Mouse (Mus musculus) embryonic fibroblast, embryonic 13.5 days (primary cell): ENCODE results near the gene Hdac10. TPM values are rescaled to one million over a fixed set of nuclear protein-coding genes. Genes with fewer than 3 reads are reported as not detected.

Source experiments
- H3K27ac ChIP-seq: 2 replicates; pipeline ENCODE4 v1.5.1; 2012; ENCODE audit warnings: low read length, control low read depth, inconsistent platforms; ENCODE audit not compliant: insufficient read depth
- H3K4me1 ChIP-seq: 2 replicates; pipeline ENCODE4 v1.6.1; 2011; ENCODE audit warnings: low read length; ENCODE audit not compliant: control insufficient read depth, insufficient read depth
- H3K4me3 ChIP-seq: 2 replicates; pipeline ENCODE4 v1.5.1; 2011; ENCODE audit warnings: mild to moderate bottlenecking, control low read depth, low read length; ENCODE audit not compliant: insufficient read depth
- CTCF ChIP-seq: IDR thresholded peaks from 2 replicates; pipeline ENCODE4 v1.5.1; 2011; ENCODE audit warnings: mild to moderate bottlenecking, control low read depth, low read length, moderate library complexity, borderline replicate concordance; ENCODE audit not compliant: insufficient read depth
- POLR2A ChIP-seq: IDR thresholded peaks from 2 replicates; pipeline ENCODE4 v1.6.1; 2011; ENCODE audit warnings: low read depth, mild to moderate bottlenecking, control low read depth, low read length, moderate library complexity
- polyA plus RNA-seq: library from polyadenylated mRNA; stranded (reverse); fragments of >200 nt; gene quantifications from 2 replicates; pipeline ENCODE4 v1.2.4, GENCODE M21; 2011; ENCODE audit warnings: low read depth; ENCODE audit not compliant: missing spikeins, insufficient read length

Hdac10 gene
- polyA plus RNA-seq, 1 experiment, result 7.2 TPM

GRCm38 (mm10) chr15:89078208-89078836, 50.2 kb downstream of the Hdac10 start:
- H3K27ac ChIP-seq, result no peak overlapping the region
- TF ChIP-seq CTCF, result no peak
- no peak for TF ChIP-seq POLR2A
- H3K4me3 ChIP-seq, result peak overlapping the region; percentile 29
- H3K4me1 ChIP-seq, result peaks cover 10% of the 10 kb centered on the region; the same call in 1 of the 2 replicates

- H3K4me1 ChIP-seq, result peaks cover 10% of the 10 kb centered on the region; the same call in 1 of the 2 replicates
- 0 out of 2 replicates have a peak overlapping the region, but pooled peaks have one; percentile 1 for H3K27ac ChIP-seq
- TF ChIP-seq POLR2A (no peak), CTCF (no peak)
- H3K4me3 ChIP-seq, result peak overlapping the region; percentile 77
Measured at GRCm38 (mm10) chr15:89076156-89076731, 52.3 kb downstream of the Hdac10 start.

- peak overlapping the region; percentile 60 for H3K4me3 ChIP-seq
- H3K27ac ChIP-seq, result peak overlapping the region; percentile 57
- TF ChIP-seq POLR2A, result peak; percentile 77
- 0 out of 2 replicates have a peak, but pooled peaks have one; percentile 0 for TF ChIP-seq CTCF
- peaks cover 10% of the 10 kb centered on the region; the same call in 1 of the 2 replicates for H3K4me1 ChIP-seq
Measured at GRCm38 (mm10) chr15:89075478-89076147, 52.9 kb downstream of the Hdac10 start.

- Histone ChIP-seq H3K27ac (peak within 1 kb of the TSS; percentile 57), H3K4me1 (peaks cover 10% of the 10 kb centered on the region; the same call in 1 of the 2 replicates), H3K4me3 (peak within 1 kb of the TSS; percentile 60)
- TF ChIP-seq POLR2A (no peak), CTCF (no peak)
Measured at GRCm38 (mm10) chr15:89074613-89075477, 53.7 kb downstream of the Hdac10 start, which contains the start of gene Trabd. Gene Trabd, plus strand, starts transcription at chr15:89075124.

GRCm38 (mm10) chr15:89073993-89074603, 54.4 kb downstream of the Hdac10 start:
- H3K4me1 ChIP-seq, result peaks cover 10% of the 10 kb centered on the region; the same call in 1 of the 2 replicates
- H3K4me3 ChIP-seq, result no peak overlapping the region
- no peak overlapping the region for H3K27ac ChIP-seq
- TF ChIP-seq CTCF, result no peak

Other genes starting within 250 kb of the Hdac10 start
- not detected in 2 replicates for gene Ttll8, start 174.3 kb downstream of the Hdac10 start, polyA plus RNA-seq
- gene Mlc1, start 149.7 kb downstream of the Hdac10 start, polyA plus RNA-seq, result 0.79 TPM in 1 of 2 replicates, not detected in the other
- gene Mov10l1, start 145.8 kb downstream of the Hdac10 start, polyA plus RNA-seq, result not detected in 2 replicates
- gene Panx2, start 69.0 kb downstream of the Hdac10 start, polyA plus RNA-seq, result not detected in 2 replicates
- 18.1 and 20.5 TPM in 2 replicates for gene Trabd, start 53.6 kb downstream of the Hdac10 start, polyA plus RNA-seq
- 14.5 and 17.6 TPM in 2 replicates for gene Selenoo, start 39.6 kb downstream of the Hdac10 start, polyA plus RNA-seq
- 13.5 and 14.2 TPM in 2 replicates for gene Tubgcp6, start 5.6 kb downstream of the Hdac10 start, polyA plus RNA-seq
- 10.1 and 16.4 TPM in 2 replicates for gene Mapk12, start 12.0 kb upstream of the Hdac10 start, polyA plus RNA-seq
- gene Mapk11, start 20.9 kb upstream of the Hdac10 start, polyA plus RNA-seq, result 7.3 and 10.8 TPM in 2 replicates
- gene Plxnb2, start 52.1 kb upstream of the Hdac10 start, polyA plus RNA-seq, result 194 and 237 TPM in 2 replicates
- 3.1 and 4.2 TPM in 2 replicates for gene Dennd6b, start 67.8 kb upstream of the Hdac10 start, polyA plus RNA-seq
- gene Ppp6r2, start 82.9 kb upstream of the Hdac10 start, polyA plus RNA-seq, result 32.4 and 43.1 TPM in 2 replicates
- 75.9 and 95.7 TPM in 2 replicates for gene Sbf1, start 186.6 kb upstream of the Hdac10 start, polyA plus RNA-seq
- 7.7 and 8.4 TPM in 2 replicates for gene Adm2, start 194.0 kb upstream of the Hdac10 start, polyA plus RNA-seq
- gene Miox, start 205.7 kb upstream of the Hdac10 start, polyA plus RNA-seq, result not detected in 2 replicates
- 82.5 and 83.0 TPM in 2 replicates for gene Lmf2, start 227.0 kb upstream of the Hdac10 start, polyA plus RNA-seq
- gene Ncaph2, start 227.0 kb upstream of the Hdac10 start, polyA plus RNA-seq, result 58.9 and 94.2 TPM in 2 replicates
- gene Sco2, start 245.1 kb upstream of the Hdac10 start, polyA plus RNA-seq, result 13.8 and 14.1 TPM in 2 replicates
- not detected in 2 replicates for gene Tymp, start 248.3 kb upstream of the Hdac10 start, polyA plus RNA-seq